Mouse (Mus musculus): ENCODE measurements at regions not wholly inside any gene's neighbourhood (a gene's known extent, or its start where the extent isn't known, plus 50 kb on each side); places are given as distances from the start of the nearest gene placed in this dataset.

GRCm38 (mm10) chr14:45817756-45818155 lies 159.8 kb upstream of the Ddhd1 start:
- TF ChIP-seq CTCF (conservative IDR thresholded peaks at IDR 0.05; ENCODE audit: low read length) (no peak), POU5F1 (IDR thresholded peaks at IDR 0.05; ENCODE audit: borderline replicate concordance, low read length) (no peak), NANOG (IDR thresholded peaks at IDR 0.05; ENCODE audit: borderline replicate concordance, low read length) (no peak)

All from E14TG2a.4 (cell line).